ENCODE assay signal across 15 mouse cellular contexts in the genomic region with DNA sequence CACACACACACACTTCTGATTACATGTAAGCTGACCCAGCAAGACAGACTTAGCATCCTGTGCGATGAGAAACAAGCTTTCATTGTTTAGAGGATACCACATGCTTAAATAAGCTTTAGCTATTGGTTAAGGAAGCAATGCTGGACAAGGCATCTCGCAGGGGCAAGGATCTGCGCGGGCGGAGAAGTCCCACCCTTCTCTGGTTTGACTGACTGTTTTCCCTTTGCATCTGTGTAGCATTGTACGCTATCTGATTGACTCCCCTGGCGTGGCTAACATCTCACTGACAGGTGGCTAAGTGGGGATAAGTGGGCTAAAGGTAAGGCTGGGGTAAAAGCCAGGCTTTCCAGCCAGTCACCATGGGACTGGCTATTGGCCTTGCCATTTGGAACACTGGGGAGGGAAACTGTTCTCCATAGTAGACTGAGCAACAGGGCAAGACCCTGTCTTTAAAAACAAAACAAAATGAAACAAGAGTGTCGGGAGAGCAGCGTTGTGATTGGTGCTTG. TPM values are rescaled to one million over a fixed set of nuclear protein-coding genes. Genes with fewer than 3 reads are reported as not detected.
DNase-seq lines count a peak whose midpoint lies in the region; ATAC-seq and TF ChIP-seq lines count a peak whose summit lies in the region.
"Had no signal": no experiment of that assay in that cellular context is flagged by ENCODE, and none has a peak within 500 bp of the region (broad histone marks: within the 10 kb centered on the region; RNA-seq: fewer than 3 reads in every experiment).

A gene (minus strand): TSS at position 51 of the 509 bp plus-strand sequence.

- no peaks in the 10 kb centered on the region for H3K27me3 ChIP-seq in heart, embryonic 13.5 days (replicated peaks)
- no peaks in the 10 kb centered on the region for H3K27me3 ChIP-seq in lung, embryonic 14.5 days (ENCODE audit: insufficient read depth, low read length)
- H3K27me3 ChIP-seq in forebrain, embryonic 15.5 days, result no peaks in the 10 kb centered on the region
- H3K27me3 ChIP-seq in midbrain, postnatal 0 days (ENCODE audit: insufficient read depth, low read length), result no peaks in the 10 kb centered on the region

- 0 out of 2 replicates have a peak within 1 kb of the TSS, but pooled peaks have one; percentile 3 for H3K9ac ChIP-seq in heart, embryonic 13.5 days
- no peak within 1 kb of the TSS for H3K9ac ChIP-seq in lung, embryonic 14.5 days
- H3K9ac ChIP-seq in forebrain, embryonic 15.5 days (replicated peaks), result 0 out of 2 replicates have a peak within 1 kb of the TSS, but pooled peaks have one; percentile 10
- H3K9ac ChIP-seq in midbrain, postnatal 0 days (replicated peaks; ENCODE audit: low read length, poor library complexity, severe bottlenecking), result no peak within 1 kb of the TSS

- TF ChIP-seq CTCF in lung, embryonic 14.5 days (IDR thresholded peaks at IDR 0.05; ENCODE audit: low read depth), result no peak
- TF ChIP-seq CTCF in midbrain, postnatal 0 days (IDR thresholded peaks at IDR 0.05), result no peak

- WGBS in heart, embryonic 13.5 days, result 46% methylated on average over 9 of the region's 9 CpGs
- WGBS in lung, embryonic 14.5 days, result 43% methylated on average over 9 of the region's 9 CpGs
- WGBS in forebrain, embryonic 15.5 days, result 35% methylated on average over 9 of the region's 9 CpGs
- WGBS in midbrain, postnatal 0 days, result 64% methylated on average over 9 of the region's 9 CpGs

- H3K4me3 ChIP-seq in heart, embryonic 13.5 days, result peak within 1 kb of the TSS; percentile 24
- no peak within 1 kb of the TSS for H3K4me3 ChIP-seq in lung, embryonic 14.5 days (ENCODE audit: low read depth, low read length)
- peak within 1 kb of the TSS; percentile 21 for H3K4me3 ChIP-seq in forebrain, embryonic 15.5 days
- H3K4me3 ChIP-seq in midbrain, postnatal 0 days (ENCODE audit: low read depth, low read length), result no peak within 1 kb of the TSS

- no peak for ATAC-seq in heart, embryonic 13.5 days (ENCODE audit: extremely low read depth, insufficient number of reproducible peaks, low FRiP score, low TSS enrichment)
- no peak for ATAC-seq in lung, embryonic 14.5 days (ENCODE audit: insufficient read depth)
- no peak for ATAC-seq in forebrain, embryonic 15.5 days (replicated peaks)
- ATAC-seq in midbrain, postnatal 0 days (ENCODE audit: low FRiP score), result no peak
- ATAC-seq: inflammation-experienced regulatory T-cells, adult 6 months had no signal

- H3K4me1 ChIP-seq in heart, embryonic 13.5 days, result peaks cover 25% of the 10 kb centered on the region
- H3K4me1 ChIP-seq in lung, embryonic 14.5 days (ENCODE audit: insufficient read depth), result 0 out of 2 replicates have a peak, but pooled peaks cover 9% of the 10 kb centered on the region
- peaks cover 55% of the 10 kb centered on the region for H3K4me1 ChIP-seq in forebrain, embryonic 15.5 days
- no peaks in the 10 kb centered on the region for H3K4me1 ChIP-seq in midbrain, postnatal 0 days (ENCODE audit: insufficient read depth, low read length)

- 0 out of 2 replicates have a peak within 1 kb of the TSS, but pooled peaks have one; percentile 32 for H3K27ac ChIP-seq in heart, embryonic 13.5 days (replicated peaks)
- H3K27ac ChIP-seq in lung, embryonic 14.5 days (ENCODE audit: low read depth), result no peak within 1 kb of the TSS
- H3K27ac ChIP-seq in forebrain, embryonic 15.5 days (replicated peaks), result peak within 1 kb of the TSS; percentile 95
- no peak within 1 kb of the TSS for H3K27ac ChIP-seq in midbrain, postnatal 0 days (ENCODE audit: low read depth, low read length)

- H3K36me3 ChIP-seq in heart, embryonic 13.5 days, result no peaks in the 10 kb centered on the region
- no peaks in the 10 kb centered on the region for H3K36me3 ChIP-seq in lung, embryonic 14.5 days (ENCODE audit: insufficient read depth)
- no peaks in the 10 kb centered on the region for H3K36me3 ChIP-seq in forebrain, embryonic 15.5 days
- H3K36me3 ChIP-seq in midbrain, postnatal 0 days (ENCODE audit: insufficient read depth, low read length), result no peaks in the 10 kb centered on the region

- DNase-seq in heart, postnatal 25 days (ENCODE audit: low spot score), result no peak
- peak; percentile 38 for DNase-seq in lung, embryonic 14.5 days
- DNase-seq in lung, postnatal 25 days (ENCODE audit: low spot score), result no peak
- DNase-seq in midbrain, postnatal 0 days (ENCODE audit: low spot score), result no peak
- DNase-seq in urinary bladder, adult 2 months (ENCODE audit: low spot score), result no peak
- DNase-seq in Muller cell, postnatal 12 days (ENCODE audit: inconsistent ontology term), result no peak
- DNase-seq: adrenal gland, postnatal 14 days; cerebellum, adult 11 months; liver had no signal

- intact Hi-C loops in heart, postnatal 25 days (cut with DNase I), result loop anchor here (2.0 to 10.0 kb wide), 5 partner anchors 39 to 1121 kb away; no protein-coding TSS in a partner anchor

- peak within 1 kb of the TSS; percentile 60 for H3K4me2 ChIP-seq in heart, embryonic 13.5 days
- peak within 1 kb of the TSS; percentile 23; the same call in 1 of the 2 replicates for H3K4me2 ChIP-seq in lung, embryonic 14.5 days
- H3K4me2 ChIP-seq in forebrain, embryonic 15.5 days (replicated peaks), result peak within 1 kb of the TSS; percentile 43
- peak within 1 kb of the TSS; percentile 26 for H3K4me2 ChIP-seq in midbrain, postnatal 0 days (ENCODE audit: low read depth, low read length, poor library complexity, severe bottlenecking)

- no peaks in the 10 kb centered on the region for H3K9me3 ChIP-seq in heart, embryonic 13.5 days
- no peaks in the 10 kb centered on the region for H3K9me3 ChIP-seq in lung, embryonic 14.5 days (ENCODE audit: low read depth, low read length)
- H3K9me3 ChIP-seq in forebrain, embryonic 15.5 days, result no peaks in the 10 kb centered on the region
- no peaks in the 10 kb centered on the region for H3K9me3 ChIP-seq in midbrain, postnatal 0 days (ENCODE audit: low read length)

RNA-seq across cellular contexts. Expression of the gene that starts here (rescaled TPM):
- polyA plus RNA-seq in heart, embryonic 13.5 days (2015; fragmentation: Nextera tagmentation; extraction: Ambion mirVana), result 0.05 and 0.12 TPM in 2 replicates
- total RNA-seq in heart, postnatal 25 days (2021), result not detected
- 0.42 and 0.66 TPM in 2 replicates for polyA plus RNA-seq in lung, embryonic 14.5 days (2014; fragmentation: Nextera tagmentation; extraction: Ambion mirVana)
- polyA plus RNA-seq in forebrain, embryonic 15.5 days (2015; fragmentation: Nextera tagmentation; extraction: Ambion mirVana), result 3.5 and 4.3 TPM in 2 replicates
- total RNA-seq in midbrain, postnatal 0 days (2014; rRNA removed), result 1.2 and 3.9 TPM in 2 replicates
- polyA plus RNA-seq in midbrain, postnatal 0 days (2015; fragmentation: Nextera tagmentation; extraction: Ambion mirVana), result 0.49 and 0.56 TPM in 2 replicates
- not detected in 2 replicates for polyA plus RNA-seq in urinary bladder, adult 2 months (2012; rRNA removed)
- total RNA-seq: megakaryocyte-erythroid progenitor cell, adult 5-6 weeks had no signal
- polyA plus RNA-seq: embryonic facial prominence, embryonic 11.5 days; inflammation-experienced regulatory T-cells, adult 6 months; stomach, embryonic 14.5 days had no signal

Comparison
In these comparisons a context has a peak if more than half of its experiments do, and no peak if none do; other contexts are left out.
1. Peak in DNase-seq and H3K4me2 ChIP-seq in lung, embryonic 14.5 days; RNA of the gene not detected or under 1 TPM.
2. H3K27ac ChIP-seq: peak in heart, embryonic 13.5 days (single experiment) and forebrain, embryonic 15.5 days (single experiment); none in lung, embryonic 14.5 days (single experiment) and midbrain, postnatal 0 days (single experiment).
3. H3K4me3 ChIP-seq: peak in heart, embryonic 13.5 days (single experiment) and forebrain, embryonic 15.5 days (single experiment); none in lung, embryonic 14.5 days (single experiment) and midbrain, postnatal 0 days (single experiment).
4. H3K9ac ChIP-seq: peak in heart, embryonic 13.5 days (single experiment) and forebrain, embryonic 15.5 days (single experiment); none in lung, embryonic 14.5 days (single experiment) and midbrain, postnatal 0 days (single experiment).
5. Peak in every context shown above with its lines, with median percentiles within 50 percentile points of each other: H3K4me2 ChIP-seq.